Mouse (Mus musculus) MEL-GATA-1-ER (cell line): ENCODE data around the gene Cpeb2.

Experiments
- DNase-seq: peaks from one replicate; pipeline ENCODE4 v3.0.0-alpha.2; 2012; ENCODE audit warnings: low read depth; ENCODE audit errors: extremely low read depth

Gene Cpeb2

DNA sequence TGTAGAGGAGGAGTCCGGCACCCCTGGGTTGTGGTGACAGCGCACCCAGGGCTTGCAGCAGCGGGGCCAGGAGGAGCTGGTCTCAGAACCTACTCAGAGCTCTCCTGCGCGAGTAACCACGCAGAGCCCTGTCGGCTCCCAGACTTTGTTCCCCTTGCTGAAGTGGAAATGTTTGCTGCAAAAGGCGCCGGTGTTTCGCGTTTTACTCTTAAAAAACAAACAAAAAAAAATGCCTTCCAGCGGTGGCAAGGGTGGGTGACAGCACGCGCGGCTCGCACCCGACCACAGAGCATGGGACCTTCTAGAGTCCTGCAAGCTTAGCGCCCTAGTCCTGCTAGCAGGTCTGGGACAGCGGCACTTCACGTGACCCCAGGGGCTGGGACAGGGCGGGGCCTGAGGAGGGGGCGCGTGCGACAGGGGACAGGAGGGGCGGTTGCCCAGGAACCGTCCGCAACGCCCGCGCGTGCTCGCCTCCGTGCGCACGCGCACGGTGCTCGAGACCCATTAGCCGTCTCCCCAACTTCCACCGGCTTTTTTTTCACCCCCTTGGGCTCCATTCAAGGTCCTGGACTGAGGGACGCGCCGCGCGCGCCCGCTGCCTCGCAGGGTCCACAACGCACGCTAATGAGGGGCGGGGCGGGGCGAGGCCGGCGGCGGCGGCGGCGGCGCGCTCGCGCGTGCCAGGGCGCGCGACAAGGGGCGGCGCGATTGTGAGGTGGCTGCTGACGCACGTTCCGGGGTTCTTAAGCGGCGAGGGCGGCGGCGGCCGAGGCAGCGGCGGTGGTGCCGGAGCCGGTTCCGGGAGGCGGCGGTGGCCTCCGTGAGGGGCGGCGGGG is at the start of gene Cpeb2:
Cpeb2 (plus strand) TSS at position 691 of the 836 bp plus-strand sequence.
- peak; percentile 90 for DNase-seq

DNA sequence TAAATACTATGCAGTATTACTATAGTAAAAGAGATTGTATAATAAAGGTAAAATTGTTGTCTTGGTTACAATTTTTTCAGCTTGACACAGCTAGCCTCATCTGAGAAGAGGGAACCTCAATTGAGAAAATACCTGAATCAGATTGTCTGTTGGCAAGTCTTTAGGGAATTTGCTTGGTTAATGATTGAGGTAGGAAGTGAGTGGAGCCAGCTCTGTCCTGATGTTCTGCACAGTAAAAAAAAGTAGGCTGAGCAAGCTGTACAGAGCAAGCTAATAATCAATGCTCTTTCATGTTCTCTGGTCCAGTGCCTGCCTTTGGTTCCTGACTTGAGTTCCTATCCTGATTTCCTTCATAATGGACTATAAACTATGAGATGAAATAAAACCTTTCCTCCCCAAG is 49.4 kb upstream of the Cpeb2 start:
- no peak for DNase-seq

DNA sequence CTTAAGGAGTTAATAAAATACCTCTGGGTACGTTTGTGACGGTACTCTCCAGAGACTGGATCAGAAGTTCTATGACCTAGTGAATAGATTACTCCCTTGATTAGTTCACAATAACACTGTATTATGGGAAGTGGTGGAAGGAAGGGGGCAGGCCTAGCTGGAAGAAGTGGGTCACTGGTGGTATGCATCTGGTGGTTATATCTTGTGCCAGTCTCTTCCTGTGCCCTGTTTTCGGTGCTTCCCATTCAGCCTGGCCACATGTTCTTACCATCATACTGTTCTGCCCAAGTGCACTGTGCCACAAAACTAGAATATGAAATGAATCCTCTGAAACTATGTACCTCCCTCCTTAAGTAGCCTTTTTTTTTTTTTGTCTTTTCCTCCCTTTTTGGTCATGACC is 48.1 kb upstream of the Cpeb2 start:
- DNase-seq: no peak

DNA sequence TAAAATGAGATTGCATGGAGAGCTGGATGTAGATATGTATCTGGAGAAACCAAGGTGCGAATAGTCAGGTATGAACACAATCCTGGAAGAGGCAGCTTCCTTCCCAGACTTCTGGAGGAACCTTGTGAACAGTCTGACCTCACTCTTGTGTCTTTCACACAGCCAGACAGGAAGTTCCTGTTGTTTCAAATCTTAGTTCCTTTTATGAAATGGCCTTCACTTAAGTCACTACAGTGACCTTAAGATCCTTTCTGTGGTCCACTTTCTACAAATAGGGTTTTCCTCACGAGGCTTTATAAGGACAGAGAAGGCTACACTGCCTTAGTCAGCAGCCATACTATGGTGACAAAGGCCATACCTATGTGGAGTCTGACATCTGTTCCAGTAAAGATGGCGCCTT is 47.5 kb upstream of the Cpeb2 start:
- no peak for DNase-seq

DNA sequence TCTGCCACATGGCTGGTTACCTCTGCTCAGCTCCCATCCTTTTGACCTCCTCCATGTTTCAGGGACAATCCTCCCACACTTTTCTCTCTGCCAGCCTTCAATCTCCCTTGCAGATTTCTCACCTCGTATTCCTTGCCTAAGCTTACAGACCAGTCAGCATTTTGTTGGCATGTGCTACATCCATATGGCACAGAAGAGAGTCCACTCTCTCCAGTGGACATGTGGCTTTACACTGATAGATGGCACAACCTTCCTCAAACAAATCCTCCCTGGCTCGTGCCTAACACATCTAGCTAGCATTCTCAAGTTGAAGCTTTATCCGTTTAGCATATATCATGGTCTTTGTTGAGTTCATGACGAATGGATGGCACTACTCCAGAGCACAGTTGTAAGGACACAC is 32.3 kb upstream of the Cpeb2 start:
- no peak for DNase-seq

DNA sequence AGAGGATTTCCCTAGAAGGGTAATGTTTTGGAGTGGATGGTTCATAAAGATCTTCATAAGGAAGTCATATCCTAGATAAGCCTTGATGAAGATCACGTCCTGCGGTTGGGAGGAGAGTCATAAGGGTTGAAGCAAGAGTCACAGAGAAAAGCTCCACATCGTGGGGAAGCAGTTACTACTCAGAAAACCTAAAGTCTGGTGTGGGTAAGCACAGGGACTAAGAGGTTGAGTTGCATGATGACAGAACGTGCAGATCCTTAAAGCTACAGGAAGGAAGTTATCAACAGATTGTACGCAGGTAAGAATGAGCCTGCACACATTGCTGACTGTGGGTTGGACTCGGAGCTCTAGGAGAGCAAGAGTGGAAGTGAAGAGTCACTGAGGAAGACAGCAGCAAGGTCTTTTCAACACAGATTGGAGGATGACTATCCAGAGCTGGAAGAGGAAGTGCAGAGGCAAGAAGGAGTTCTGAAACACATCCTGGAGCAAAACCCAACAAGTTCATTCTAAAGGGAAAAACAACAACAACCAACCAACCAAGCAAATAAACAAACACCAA is 26.4 kb upstream of the Cpeb2 start:
- no peak for DNase-seq

DNA sequence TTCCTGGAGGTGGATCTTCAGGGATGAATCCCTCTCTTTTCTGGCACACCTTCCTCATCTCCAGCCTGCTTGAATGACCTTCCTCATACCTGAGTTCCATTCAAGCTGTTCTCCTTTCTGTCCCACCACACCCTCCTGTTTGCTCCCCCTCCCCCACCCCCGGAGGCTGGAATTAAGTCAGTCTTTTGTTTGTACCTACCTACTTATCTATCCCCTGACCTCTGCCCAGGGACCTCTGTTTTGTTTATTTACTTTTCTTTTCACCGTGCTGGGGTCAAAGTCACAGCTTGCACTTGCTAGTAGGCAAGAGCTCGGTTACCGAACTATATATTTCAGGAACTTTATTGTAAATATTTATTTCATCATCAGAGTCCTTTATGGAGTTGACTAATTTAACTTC is 15.5 kb upstream of the Cpeb2 start:
- DNase-seq: no peak

DNA sequence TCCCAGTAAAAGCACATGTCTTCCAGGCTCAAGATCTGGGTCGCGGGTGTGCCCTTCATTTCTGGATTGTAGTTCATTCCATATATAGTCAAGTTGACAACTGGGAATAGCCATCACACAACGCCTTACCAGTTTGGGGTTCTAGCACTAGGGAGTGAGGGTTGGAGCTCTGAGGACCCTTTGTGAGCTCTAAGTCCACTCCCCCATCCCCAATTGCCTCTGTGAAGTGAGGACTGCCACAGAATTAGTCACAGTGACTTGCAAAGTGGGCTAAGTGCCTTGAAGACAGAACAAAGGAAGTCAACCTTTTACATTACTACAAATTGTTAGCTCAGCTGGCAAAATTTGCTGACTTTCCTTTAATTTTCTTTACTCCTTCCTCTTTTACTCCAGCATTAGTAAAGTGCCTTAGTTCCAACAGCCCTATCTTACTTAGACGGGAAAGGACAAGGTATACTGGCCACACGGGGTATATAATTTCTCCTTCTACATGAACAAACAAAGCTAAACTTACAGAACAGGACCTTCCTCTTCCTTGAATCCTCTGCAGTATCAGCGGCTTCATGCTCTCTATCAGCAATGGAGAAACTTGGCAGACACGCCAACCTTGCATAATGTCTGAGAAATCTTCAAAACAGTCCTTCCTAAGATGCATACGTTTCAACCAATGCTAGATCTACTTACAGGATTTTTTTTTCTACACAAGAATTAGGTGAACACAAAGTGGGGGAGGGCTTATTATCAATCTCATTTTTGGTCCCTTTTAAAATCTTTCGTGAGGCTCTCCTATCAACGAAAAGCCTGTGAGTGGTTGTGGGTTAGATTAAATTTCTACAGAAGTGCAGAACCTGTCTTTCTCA is 14.8 kb upstream of the Cpeb2 start:
- DNase-seq: no peak

DNA sequence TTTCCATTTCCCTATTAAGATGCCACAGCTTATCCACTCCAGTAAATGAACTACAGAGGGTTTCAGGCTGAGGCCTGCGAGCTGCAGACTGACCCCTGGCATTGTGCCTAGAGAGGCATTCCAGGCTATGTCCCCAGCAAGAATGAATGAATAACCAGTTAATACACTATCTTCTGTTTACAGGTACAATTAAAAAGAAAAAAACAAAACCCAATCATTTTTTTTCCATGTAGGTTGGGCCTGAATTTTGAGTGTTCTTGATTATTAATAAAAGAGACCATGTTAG is 14.2 kb upstream of the Cpeb2 start:
- DNase-seq: no peak

DNA sequence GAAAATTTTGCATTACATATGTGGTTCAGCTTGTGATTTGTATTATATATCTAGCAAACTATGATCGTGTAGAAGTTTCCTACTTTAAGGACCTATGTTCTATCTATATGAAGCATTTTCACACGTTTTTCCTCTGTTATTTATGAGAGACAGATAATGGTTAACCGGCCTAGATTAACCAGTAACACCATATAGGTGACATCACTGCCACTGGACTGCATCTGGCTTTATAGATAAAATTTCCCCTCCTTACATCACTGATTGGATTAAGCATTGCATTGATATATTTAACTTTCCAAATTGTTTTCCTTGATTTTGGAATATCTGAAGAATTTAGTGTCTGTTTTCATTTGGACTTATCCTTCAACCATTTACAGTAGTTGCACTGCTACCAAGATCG is 9.6 kb upstream of the Cpeb2 start:
- no peak for DNase-seq

DNA sequence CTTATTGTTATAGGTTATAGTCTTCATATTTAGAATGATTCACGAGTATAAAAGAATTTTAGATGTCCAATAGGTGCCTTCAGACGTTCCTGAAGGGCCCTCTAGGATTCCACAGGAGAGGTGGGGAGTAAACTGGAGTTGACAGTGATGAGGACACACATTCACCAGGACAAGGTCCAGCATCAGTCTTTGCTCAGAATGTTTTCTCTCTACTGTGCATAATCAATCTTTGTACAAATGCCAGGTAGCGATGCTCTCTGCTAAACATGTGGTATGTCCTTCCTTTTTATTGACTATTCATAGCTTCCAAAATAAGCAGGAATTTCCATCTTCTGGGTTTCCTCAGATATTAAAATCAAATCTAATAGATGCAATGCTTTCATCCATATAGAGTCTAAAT is 8.7 kb upstream of the Cpeb2 start:
- no peak for DNase-seq

DNA sequence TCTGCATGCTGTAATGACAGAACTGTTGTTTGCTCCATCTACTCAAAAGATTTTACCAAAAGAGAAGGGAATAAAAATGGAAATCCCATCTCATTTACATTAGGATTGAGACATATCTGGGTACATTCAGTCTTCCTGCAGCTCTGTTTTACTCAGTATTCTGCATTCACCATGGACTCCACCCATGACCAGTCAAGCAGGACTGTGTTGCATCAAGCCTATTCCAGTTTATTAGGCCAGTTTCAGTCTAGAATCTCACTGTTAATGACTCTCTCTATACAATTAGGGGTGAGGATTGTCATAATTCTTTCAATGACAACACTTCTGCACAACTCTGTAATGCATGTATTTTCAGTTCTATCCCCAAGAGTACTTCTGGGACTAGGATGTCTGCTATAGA is 6.8 kb upstream of the Cpeb2 start:
- DNase-seq: no peak

DNA sequence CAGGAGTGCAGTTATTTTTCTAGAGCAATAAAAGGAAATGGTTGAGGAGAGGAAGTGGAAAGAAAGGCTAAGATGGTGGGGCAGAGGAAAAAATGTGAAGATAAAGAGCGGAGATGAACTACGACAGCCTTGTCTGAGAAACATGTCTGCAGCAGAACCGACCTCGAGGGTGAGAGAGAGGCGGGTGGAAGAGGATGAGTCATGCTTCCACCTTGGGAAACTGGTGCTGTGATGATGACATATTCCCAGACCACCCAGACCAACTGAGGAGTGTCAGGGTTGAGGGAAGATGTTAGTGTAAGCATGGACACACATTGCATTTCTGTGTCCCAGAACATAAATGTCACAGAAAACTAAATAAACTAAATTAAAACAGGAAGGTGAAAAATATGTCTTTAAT is 5.4 kb upstream of the Cpeb2 start:
- no peak for DNase-seq

DNA sequence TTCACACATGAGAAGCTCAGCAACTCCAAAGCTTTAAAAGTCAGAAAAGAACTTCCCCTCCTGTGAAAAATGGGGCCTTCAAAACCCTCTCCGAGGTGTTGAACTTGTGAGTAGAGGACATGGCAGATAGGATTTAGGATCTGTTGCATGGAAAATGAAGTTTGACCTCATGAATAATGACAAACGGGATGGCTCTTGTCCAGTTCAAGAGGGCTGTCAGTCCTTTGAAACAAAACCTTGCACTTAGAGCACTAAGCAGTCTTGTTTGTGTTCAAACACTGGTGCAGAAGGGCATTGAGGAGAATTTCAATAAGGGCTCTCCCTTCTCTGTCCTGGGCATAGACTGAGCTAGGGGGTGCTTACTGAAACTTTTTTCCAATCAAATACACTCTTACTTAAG is 1.9 kb upstream of the Cpeb2 start:
- DNase-seq: no peak

DNA sequence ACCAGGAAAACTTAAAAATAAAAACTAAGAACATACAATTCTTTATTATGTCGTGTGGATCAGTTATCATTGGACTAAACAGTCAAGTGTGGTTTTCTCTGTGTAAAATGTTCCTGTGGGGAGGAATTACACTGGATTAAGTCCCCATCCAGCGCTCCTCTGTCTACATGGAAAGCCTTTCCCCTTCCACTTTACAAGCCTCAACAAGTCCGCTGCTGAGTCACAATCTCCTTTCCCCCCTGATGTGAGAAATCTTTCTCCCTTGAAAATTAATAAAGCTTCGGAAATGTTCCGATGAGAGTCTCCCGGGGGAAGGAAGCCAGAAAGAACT is 856 bp upstream of the Cpeb2 start:
- DNase-seq: no peak

DNA sequence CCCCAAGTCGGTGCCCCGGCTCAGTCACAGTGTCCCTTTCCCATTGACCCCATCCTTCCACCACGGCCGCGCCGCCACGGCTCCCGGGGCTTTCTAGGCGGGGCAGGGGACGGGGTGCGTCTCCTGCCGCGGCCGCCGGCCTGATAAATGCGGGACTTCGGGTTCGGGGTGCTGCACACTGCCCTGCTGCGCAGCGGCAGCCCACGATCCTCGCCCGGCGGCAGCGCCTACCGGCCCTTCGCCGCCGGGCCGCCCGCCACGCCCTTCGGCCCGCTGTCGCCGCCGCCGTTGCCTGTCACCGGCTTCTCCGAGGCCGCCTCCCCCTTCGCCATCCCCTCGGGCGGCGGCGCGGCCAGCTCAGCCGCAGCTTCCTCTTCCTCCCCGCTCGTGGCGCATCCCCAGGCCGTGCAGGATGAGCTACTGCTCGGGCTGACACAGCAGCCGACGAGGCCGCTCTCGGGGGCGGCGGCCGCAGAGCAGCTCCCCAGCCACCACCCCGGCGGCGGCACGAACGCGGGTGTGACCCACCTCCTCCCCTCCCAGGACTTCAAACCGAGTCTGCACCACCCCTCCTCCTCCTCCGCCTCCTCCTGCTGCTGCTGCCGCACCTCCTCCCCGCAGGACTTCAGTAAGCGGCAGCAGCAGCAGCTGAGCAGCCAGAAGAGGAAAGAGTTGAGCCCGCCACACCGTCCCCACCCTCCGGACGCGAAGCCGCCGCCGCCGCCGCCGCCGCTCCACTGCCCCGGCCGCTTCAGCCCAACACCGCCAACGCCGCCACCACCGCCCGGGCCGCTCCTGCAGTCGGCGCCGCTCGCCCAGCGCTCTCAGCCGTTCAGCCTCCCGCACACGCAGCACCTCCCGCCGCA is 579 bp downstream of the Cpeb2 start:
- DNase-seq: peak; percentile 63

DNA sequence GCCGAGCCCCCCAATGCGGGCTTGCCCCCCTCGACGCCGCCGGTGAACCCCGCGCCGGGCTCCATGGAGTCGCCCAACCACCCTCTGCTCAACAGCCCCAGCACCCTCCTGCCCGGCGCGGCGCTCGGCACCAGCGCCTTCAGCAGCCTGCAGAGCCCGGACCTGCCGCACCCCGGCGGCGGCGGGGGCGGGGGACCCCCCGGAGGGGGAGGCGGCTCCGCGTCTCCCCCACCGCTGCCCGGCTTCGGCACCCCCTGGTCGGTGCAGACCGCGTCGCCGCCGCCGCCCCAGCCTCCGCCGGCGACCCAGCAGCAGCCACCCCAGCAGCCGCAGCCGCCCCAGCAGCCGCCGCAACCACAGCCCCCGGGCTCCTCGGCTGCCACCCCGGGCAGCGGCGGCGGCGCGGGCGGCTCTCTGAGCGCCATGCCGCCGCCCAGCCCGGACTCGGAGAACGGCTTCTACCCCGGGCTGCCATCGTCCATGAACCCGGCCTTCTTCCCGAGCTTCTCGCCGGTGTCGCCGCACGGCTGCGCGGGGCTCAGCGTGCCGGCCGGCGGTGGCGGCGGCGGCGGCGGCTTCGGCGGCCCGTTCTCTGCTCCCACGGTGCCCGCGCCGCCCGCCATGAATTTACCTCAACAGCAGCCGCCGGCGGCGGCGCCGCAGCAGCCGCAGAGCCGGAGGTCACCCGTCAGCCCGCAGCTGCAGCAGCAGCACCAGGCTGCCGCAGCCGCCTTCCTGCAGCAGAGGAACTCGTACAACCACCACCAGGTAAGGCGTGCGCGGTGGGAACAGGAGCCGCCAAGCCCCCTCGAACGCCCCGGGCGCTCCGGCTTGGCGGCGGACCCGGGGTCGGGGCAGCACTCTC is 1.6 kb downstream of the Cpeb2 start:
- DNase-seq: no peak

DNA sequence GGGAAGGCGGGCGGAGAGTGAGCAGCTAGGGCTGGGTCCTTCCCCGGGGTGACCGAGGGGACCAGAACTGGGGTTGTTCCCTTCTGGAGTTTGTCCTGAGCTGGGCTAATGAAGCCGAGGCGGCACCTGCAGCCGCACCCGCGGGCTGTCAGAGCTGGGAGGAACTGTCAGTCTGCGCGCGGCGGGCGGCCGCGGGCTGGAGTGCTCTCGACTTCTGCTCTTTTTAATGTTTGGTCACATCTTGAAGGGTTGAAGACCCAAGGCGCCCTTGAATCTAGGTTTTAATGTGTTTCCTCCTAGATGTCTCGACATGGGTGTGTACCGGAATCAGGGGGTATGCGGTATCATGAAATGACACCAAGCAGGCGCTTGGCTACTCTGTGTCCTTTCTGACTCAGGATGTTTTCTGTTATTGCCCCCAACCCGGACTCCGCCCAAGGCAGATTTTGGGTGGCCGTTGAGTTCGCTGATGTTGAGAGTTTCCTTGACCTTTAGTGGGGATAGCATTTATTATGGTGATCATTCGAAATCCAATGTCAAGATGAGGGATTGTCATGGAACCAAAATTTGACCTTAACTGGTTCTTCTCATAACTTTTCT is 2.3 kb downstream of the Cpeb2 start:
- DNase-seq: no peak

DNA sequence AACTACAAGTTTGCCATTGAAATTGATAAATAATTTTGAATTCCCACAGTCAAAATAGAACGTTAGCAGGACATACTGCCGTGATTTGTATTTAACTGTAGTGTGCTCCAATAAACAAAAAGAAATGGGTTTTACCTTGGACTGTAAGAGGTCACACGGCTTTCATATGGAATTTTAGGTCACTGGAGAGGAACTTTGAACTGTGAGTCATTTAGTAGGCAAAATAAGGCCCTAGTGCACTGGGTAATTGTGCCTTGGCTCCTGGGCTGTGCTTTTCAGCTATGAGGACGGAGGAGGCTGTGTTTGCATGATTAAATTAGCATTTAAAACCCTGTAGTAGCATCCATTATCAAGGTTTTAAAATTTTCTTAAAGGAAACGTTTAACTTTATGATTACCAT is 3.0 kb downstream of the Cpeb2 start:
- no peak for DNase-seq

DNA sequence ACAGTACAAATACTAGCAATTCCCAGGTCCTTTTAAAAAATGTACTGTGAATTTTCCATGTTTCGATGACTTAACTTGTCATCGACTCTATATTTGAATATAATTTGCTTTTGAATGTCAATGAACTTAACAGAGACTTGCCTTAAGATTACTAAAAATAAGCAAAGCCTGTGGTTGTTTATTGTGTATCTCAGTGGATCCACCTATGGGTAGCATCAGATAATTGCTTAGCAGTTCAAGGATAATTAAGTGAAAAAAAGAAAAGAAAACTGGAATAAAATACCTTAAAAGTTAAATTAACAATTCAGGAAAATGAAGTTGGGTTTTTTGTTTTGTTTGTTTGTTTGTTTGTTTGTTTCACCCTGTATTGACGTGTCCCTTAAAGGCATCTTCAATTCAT is 3.5 kb downstream of the Cpeb2 start:
- no peak for DNase-seq
